Mouse (Mus musculus) lung, adult 2 months (tissue): Measurements from ENCODE around the gene Fbxo21. TPM values are rescaled to one million over a fixed set of nuclear protein-coding genes. Genes with fewer than 3 reads are reported as not detected.

ENCODE experiments used
- DNase-seq: peaks from one replicate; pipeline ENCODE4 v3.0.0; 2022
- H3K4me1 ChIP-seq: fragments of 200-500 bp; 2 replicates; pipeline ENCODE4 v1.6.1; 2011; ENCODE audit warnings: low read length; ENCODE audit not compliant: control insufficient read depth, insufficient read depth
- H3K4me3 ChIP-seq: fragments of 200-500 bp; replicated peaks from 2 replicates; pipeline ENCODE3; 2011; ENCODE audit warnings: low read depth, mild to moderate bottlenecking, control low read depth, low read length; ENCODE audit errors: extremely low read depth
- CTCF ChIP-seq: fragments of 200-500 bp; IDR thresholded peaks from 2 replicates; pipeline ENCODE4 v1.5.1; 2011; ENCODE audit warnings: mild to moderate bottlenecking, low read length, control low read depth; ENCODE audit not compliant: insufficient read depth
- POLR2A ChIP-seq: fragments of 200-500 bp; IDR thresholded peaks from 2 replicates; pipeline ENCODE4 v1.6.1; 2011; ENCODE audit warnings: low read depth, mild to moderate bottlenecking, control low read depth, low read length, borderline replicate concordance; ENCODE audit errors: extremely low read depth
- WGBS: fragments of 180-500 bp; shearing (Covaris S2); methylation state at CpG from one replicate; pipeline ENCODE4 v1.1.7; 2018; 5-methylcytosine and 5-hydroxymethylcytosine counted together
- polyA plus RNA-seq: library from polyadenylated mRNA; depleted of rRNA; stranded (reverse); fragments of >200 nt; gene quantifications from 2 replicates; pipeline ENCODE4 v1.2.3, GENCODE M21; 2012

The Fbxo21 gene
- polyA plus RNA-seq, 1 experiment: 33.9 TPM

DNA sequence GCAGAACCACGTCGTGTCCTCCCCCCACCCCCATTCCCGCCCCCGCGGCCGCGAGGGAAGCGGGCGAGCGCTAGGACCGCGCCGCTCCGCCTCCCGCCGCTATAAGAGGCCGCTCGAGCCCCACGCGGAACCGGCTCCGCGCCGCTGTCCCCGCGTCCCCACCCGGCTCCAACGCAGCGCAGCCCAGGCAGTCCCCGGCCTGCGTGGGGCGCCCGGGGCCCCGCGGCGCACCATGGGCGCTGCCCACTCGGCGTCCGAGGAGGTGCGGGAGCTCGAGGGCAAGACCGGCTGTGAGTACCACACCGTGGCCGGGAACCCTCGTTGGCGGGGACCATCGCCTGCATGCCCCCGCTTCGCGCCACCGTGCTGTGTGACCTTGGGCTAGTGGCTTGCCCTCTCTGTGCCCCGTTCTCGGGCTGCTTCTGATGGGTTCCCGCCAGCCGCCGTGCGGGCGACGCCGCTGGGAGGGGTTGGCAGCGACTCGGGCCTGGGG lies 51.2 kb downstream of the Fbxo21 start, which contains the start of gene Tesc:
Gene Tesc (plus strand): TSS at position 46 of the 493 bp plus-strand sequence.
- peak within 1 kb of the TSS; percentile 15 for H3K4me3 ChIP-seq
- WGBS: 1% methylated on average over 59 of the region's 63 CpGs
- TF ChIP-seq CTCF (no peak), POLR2A (no peak)
- peaks cover 6% of the 10 kb centered on the region for H3K4me1 ChIP-seq
- peak; percentile 25 for DNase-seq

- TF ChIP-seq POLR2A: no peak
- TF ChIP-seq CTCF: no peak
- DNase-seq: no peak
- H3K4me1 ChIP-seq: peaks cover 6% of the 10 kb centered on the region
- peak overlapping the region; percentile 17 for H3K4me3 ChIP-seq
- WGBS: 1% methylated on average over 78 of the region's 79 CpGs
These were observed 51.9 kb downstream of the Fbxo21 start for GRCm38 (mm10) chr5:118028191-118029034.

DNA sequence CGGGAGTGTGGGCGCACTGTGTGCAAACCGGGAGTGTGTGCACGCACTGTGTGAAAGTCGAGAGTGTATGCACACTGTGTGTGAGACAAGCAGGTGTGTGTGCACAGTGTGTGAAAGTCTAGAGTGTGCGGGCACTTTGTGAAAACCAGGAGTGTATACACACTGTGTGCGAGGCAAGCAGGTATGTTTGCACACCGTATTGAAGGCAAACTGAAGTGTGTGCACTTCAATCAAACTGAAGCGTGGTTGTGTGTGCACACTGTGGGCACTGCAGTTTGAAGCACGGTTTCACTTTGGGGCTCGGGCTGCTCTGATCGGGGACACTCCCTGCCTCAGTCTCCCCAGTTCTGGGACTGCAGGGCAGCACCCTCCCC lies 52.5 kb downstream of the Fbxo21 start:
- peak overlapping the region; percentile 17 for H3K4me3 ChIP-seq
- peaks cover 6% of the 10 kb centered on the region for H3K4me1 ChIP-seq
- TF ChIP-seq POLR2A: no peak
- TF ChIP-seq CTCF: no peak
- no peak for DNase-seq
- WGBS: 6% methylated on average over 12 of the region's 12 CpGs

- Histone ChIP-seq H3K4me3 (peak overlapping the region; percentile 22), H3K4me1 (peaks cover 6% of the 10 kb centered on the region)
- 5% methylated on average over 10 of the region's 10 CpGs for WGBS
- DNase-seq: no peak
- TF ChIP-seq CTCF (no peak), POLR2A (no peak)
These were observed 52.9 kb downstream of the Fbxo21 start for GRCm38 (mm10) chr5:118029420-118029819.

DNA sequence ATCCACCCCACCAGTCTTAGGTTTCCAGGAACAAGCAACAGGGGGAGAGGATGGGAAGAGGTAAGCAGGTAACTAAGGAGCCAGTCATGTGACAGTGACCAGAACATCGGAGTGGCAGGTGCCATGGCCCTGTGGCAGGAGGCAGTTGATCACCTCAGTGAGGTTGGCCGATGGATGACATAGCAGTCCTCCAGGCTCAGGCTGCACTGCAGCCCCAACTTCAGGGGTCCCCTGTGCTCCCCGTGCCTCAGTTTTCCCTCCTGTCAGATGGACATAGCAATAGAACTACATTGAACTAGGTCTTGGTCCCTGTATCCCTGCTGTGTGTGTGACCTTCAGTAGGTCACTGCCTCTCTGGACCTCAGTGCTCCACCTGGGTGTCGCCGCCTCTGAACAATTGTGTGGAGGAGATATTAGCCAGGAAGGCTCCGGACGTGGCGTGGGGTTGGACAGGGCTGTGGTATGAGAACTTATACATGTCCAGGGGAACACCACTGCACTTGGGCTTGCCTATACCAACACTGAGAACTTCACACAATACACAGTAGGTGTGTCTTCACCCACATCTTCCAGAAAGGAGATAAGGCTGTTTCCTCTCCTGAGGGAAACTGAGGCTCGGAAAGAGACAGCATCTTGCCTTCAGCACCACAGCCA lies 53.6 kb downstream of the Fbxo21 start:
- Histone ChIP-seq H3K4me1 (peaks cover 6% of the 10 kb centered on the region), H3K4me3 (no peak overlapping the region)
- no peak for TF ChIP-seq POLR2A
- no peak for TF ChIP-seq CTCF
- 82% methylated on average over 9 of the region's 9 CpGs for WGBS
- DNase-seq: no peak

DNA sequence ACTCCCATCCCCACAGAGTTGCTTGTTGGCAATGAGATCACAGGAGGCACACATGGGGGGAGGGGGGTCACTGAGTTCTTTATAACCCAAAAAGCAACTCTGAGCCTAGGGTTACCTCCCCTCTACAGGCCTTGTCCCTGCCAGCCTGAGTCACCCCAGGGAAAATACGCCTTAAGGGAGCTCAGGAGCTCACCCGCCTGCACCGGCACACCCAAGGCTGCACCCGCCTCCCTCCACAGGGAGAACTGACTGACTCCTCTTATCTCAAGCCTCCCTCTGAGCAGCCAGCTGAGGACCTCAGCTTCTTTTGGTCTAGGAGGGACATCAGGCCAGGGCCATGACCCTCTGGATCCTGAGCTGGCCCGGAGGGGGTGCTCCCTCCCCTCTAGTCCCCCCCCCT lies 54.5 kb downstream of the Fbxo21 start:
- no peak for DNase-seq
- WGBS: 49% methylated on average over 5 of the region's 5 CpGs
- TF ChIP-seq POLR2A: no peak
- TF ChIP-seq CTCF: no peak
- Histone ChIP-seq H3K4me3 (no peak overlapping the region), H3K4me1 (peaks cover 6% of the 10 kb centered on the region)

- WGBS: 50% methylated on average over 4 of the region's 4 CpGs
- no peak for DNase-seq
- peaks cover 6% of the 10 kb centered on the region for H3K4me1 ChIP-seq
- TF ChIP-seq CTCF: no peak
- H3K4me3 ChIP-seq: no peak overlapping the region
These were observed 55.0 kb downstream of the Fbxo21 start for GRCm38 (mm10) chr5:118031508-118031907.

DNA sequence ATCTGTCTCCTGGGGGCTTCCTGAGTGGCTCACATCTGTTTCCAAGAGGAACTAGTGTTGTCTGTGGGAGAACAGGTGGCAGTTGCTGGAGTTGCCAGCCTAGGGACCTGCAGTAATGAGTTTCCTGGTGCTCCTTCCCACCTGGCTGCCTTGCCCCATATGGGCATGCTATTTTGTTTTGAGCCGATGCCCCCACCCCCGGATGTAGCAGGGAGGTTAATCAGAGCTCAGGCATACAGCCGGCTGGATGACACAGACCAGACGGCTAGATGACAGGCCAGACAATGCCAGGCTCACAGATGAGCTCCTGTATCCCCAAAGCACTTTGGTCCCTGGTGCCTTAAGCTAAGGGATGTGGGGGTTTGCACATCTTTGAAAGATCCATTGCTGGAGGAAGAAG lies 56.8 kb downstream of the Fbxo21 start:
- DNase-seq: no peak

DNA sequence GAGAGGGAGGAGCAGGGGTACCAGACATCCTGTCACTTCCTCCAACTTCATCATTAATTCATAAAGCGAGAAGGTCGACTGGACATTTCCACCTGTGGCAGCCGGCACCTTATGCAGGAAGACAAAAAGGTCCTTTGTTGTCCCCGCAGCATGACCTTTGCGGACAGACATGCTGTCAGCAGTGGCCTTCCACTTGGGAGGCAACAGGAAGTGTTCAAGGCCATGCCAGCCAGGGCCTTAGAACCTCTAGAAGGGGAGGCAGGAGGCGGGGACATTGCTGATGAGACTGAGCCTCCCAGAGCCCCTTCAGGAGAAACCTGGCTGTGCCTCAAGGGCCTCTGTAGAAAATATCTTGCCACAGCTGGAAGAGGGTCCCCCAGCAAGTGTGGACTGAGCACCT lies 57.2 kb downstream of the Fbxo21 start:
- peaks cover 4% of the 10 kb centered on the region for H3K4me1 ChIP-seq
- DNase-seq: no peak
- TF ChIP-seq CTCF (no peak), POLR2A (no peak)
- 41% methylated on average over 6 of the region's 6 CpGs for WGBS
- no peak overlapping the region for H3K4me3 ChIP-seq

More for the DNA sequence above, 56.8 kb downstream of the Fbxo21 start:
- WGBS: 35% methylated on average over 4 of the region's 4 CpGs
- Histone ChIP-seq H3K4me1 (peaks cover 6% of the 10 kb centered on the region), H3K4me3 (no peak overlapping the region)
- no peak for TF ChIP-seq POLR2A
- no peak for TF ChIP-seq CTCF

DNA sequence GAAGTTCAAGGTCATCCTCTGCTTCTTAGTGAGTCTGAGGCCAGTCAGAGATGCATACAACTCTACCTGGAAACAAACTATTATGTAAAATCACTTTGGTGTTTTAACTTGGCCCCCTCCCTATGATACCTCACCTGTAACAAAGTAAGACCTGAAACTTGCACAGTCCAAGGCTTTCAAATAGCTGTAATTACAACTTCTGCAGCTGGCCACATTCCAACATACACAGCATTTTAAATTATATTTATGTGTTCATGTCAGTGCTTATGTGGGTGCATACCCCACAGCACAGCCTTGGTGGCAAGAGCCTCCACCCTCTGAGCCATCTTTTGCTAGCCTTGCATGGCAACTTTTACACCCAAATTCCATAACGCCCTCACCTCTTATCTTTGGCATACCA lies 58.1 kb downstream of the Fbxo21 start:
- TF ChIP-seq CTCF: no peak
- no peak for TF ChIP-seq POLR2A
- no peak overlapping the region for H3K4me3 ChIP-seq
- DNase-seq: no peak
- 78% methylated on average over 1 of the region's 1 CpGs for WGBS
- no peaks in the 10 kb centered on the region for H3K4me1 ChIP-seq
